Mouse (Mus musculus) retina, postnatal 1 day (tissue): ENCODE results near the gene Rad18.
"Not testable (repeated sequence)": the region's sequence is repeated elsewhere in the genome, so short reads cannot be mapped to it uniquely, and the experiment has no call there.

Experiments
- DNase-seq: peaks from one replicate; pipeline ENCODE4 v3.0.0-alpha.2; 2012

Gene Rad18

DNA sequence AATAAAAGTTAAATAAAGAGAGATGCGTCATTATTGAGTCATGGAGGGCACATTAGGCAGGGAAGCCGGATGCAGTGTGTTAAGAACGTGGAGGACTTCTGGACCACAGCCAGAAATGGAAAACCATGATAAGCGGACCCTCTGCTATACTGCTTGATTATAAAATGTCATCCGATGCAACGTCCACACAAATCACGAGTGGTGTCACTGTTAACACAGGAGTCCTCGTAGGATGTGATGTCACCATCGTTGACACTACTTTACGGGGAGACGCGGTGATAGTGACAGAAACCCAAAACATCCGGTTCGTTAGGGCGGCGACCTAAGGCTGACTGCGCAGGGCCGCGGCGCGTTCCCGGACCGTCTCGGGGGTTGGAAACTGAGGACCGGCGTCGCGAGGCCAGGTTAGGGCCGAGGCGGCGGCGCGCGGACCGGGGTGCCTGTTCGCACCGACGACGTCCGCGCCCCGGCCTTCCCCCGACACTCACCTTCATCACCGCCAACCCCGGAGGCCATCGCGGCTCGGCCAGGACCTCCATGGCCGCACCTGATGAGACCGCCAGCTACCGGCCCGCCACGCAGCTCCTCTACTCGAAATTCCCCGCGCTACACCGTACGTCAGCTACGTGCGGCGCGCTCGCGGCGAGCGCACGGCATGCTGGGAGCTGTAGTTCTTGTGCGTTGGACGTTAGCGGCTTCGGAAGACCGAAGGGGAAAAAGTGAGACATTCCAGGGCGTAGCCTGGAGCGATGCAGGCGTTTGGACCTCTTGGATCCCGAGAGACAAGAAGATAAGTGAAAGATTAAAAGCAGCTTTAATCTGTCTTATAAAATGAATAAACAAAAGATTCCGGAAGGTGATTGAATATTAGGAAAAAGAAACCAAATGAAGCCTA, at the start of gene Rad18:
TSS of gene Rad18 (minus strand) at position 631 of the 895 bp plus-strand sequence.
- peak; percentile 92 for DNase-seq

DNA sequence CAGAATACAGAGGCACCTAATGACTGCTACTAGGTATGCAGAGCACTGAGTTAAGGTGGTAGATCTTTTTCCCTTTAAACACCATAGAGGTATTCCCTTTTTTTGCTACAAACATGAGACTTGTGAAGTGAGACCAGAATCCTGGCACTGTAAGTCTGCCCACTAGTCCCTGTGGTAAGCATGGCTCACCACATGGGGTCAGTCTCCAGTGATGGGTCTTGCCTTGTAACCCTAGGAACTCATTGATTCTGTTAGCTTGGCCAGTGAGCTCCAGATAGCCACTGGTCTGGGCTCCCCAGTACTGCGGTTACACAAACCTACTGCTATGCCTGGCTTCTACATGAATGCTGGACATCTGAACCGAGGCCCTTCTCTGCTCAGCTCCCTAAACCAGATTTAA, 45.8 kb upstream of the Rad18 start:
- DNase-seq, result peak; percentile 30

DNA sequence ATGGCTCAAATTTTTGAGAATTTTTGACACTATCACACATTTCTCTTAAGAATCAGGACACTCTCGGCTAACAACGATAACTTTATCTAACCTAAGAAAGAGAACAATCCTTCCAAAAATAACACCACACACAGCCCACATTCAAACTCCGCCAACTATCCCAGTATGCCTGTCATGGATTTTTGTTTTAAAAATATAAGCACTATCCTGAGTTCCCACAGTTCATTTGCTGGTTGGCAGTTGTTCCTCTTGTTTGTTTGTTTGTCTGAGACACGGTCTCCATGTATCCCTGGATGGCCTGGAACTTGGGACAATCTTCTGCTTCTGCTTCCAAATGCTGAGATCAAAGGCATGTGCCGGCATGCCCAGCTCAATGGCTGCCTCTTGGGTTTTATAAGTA, 45.3 kb upstream of the Rad18 start:
- DNase-seq, result no peak

DNA sequence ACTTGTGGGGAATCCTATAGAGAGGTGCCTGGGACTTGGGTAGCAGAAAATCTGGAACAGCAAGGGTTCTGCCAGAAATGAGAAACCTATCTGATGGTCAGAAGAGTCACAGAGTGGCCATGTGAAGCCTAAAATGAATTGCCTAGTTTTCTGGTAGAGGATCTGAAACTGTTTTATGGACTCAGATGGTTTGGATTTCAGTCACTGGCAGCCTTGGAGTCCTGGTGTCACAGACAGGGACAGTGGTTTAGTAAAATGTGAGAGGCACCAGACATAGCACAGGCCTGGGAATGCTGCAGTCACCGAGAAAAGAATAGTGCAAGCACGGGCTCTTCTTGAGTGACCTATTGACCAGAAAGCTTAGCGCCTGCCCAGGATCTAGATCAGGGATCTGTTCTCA, 43.1 kb upstream of the Rad18 start:
- no peak for DNase-seq

DNA sequence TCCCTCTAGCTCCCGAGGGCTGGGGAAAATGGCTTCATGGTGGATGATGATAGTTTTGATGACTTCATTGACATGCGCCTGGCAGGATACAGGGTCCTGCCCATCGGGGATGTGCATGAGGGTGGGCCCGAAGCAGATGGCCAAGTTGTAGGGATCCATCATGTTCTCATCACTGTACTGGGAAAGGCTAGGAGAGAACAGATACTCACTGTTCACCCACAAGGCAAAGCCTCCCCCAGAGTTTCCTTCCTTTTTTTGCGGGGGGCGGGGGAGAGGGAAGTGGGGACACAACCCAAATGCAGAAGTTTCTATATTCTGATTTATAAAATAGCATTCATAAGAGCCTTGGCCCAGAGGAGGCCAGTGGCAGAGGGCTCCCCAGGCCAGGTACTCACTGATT, 42.4 kb upstream of the Rad18 start:
- no peak for DNase-seq

DNA sequence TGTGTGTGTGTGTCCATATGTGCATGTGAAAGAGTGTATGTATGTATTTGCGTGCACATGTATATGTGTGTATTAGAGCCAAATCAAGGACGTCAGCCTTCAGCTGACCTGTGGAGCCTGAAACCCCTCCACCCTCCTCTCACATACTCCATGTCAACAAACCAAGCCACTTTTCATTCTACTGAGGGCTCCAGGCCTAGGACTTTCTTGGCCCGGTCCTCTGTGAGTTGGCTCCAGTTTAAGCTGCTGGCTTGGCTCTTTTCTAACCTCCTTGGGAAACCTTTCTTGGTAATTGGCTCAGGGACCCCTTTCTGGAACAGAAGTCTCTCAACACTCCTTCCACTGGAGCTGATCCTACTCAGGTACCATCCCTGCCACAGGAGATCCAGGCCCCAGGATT, 40.0 kb upstream of the Rad18 start:
- DNase-seq, result no peak

DNA sequence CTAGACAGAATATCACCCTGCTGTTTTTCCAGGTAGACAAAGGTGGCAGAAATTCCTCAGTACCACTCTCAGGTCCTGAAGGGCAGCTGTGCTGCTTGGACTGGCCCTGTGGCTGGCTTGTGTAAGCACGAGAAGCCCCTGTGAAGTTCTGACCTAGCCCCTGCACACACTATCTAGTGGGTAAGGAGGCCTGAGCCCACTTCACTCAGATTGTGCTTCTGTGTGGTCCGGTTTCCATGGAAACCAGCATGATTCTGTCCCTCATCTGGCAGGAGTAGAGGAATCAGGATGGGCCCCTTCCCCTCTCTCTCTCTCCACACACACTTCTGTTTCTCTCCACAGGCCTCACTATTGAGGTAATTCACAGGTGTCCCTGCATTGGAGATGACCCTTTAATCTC, 38.6 kb upstream of the Rad18 start:
- no peak for DNase-seq

DNA sequence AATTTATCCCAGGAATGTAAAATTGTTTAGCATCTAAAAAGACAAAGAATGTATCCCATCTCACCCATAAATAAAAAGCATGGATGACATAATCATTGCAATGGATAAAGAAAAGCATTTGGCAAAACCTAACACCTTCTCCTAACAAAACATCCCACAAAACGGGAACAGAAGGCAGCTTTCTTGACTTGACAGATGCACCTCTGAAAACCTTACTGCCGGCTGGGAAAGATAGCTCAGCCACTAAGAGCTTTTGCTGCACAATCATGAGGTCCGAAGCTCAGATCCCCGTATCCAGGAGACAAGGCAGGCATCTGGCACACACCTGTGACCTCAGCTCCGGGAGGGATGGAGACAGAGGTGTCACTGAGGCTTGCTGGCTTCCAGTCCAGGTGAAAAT, 37.5 kb upstream of the Rad18 start:
- no peak for DNase-seq

DNA sequence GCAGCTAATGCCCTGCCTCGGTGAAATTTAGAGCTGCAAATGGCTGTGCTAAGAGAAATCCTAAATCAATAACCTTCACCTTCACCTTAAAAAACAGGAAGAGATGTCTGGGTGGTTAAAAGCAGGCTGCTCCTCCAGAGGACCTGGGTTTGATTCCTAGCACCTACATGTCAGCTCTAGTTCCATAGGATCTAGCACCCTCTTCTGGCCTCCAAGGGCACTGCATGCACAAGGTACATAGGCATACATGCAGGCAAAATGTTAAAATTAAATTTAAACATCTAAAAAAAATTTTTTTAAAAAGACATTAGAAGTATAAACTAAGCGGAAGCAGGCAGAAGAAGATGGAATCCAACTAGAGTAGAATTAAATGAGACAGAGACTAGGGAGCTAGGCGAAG, 35.9 kb upstream of the Rad18 start:
- no peak for DNase-seq

DNA sequence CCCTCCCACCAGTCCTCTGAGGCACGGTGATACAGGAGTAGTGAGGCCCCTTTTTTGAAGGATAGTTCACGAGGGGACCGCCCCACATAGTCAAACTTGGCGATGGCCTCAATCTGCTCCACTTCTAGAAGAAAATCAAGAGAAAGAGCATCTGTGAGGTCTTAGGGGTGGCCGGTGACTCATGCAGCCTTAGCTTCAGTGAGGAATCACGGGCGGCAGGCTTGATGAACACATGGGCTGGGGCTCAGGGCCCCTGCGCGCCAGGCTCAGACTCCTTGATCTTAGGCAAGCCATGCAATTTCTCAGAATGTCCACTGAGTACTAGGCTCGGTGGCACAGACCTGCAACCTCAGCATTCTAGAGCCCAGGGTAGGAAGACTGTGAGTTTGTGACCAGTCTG, 34.9 kb upstream of the Rad18 start:
- no peak for DNase-seq

DNA sequence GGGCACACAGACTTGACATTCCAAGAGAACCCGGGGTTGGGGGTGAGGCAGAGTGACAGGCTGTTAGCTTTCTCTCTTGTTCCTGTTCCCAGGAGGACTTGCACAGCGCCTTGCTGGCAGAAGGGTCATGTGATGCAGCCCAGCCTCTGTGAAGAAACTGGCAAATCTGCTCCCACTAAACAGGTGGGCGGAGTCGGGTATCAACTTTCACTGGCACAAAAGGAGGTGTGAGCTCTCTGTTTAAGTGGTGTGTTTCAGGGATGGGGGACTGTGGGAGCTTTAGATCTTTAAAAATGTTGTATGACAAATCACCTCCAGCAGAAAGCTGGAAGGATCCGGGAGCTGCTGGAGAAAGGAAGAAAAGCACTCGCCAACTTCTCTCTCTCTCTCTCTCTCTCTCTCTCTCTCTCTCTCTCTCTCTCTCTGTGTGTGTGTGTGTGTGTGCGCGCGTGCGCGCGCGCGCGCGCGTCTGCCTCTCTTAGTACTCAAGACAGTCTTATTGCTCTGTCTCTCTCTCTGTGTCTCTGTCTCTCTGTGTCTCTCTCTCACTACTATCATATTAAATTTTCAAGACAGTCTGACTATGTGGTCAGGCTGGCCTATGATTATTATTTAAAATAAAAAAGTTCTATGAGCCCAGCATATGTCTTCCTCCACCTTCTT, 32.4 kb upstream of the Rad18 start:
- peak; percentile 68 for DNase-seq

DNA sequence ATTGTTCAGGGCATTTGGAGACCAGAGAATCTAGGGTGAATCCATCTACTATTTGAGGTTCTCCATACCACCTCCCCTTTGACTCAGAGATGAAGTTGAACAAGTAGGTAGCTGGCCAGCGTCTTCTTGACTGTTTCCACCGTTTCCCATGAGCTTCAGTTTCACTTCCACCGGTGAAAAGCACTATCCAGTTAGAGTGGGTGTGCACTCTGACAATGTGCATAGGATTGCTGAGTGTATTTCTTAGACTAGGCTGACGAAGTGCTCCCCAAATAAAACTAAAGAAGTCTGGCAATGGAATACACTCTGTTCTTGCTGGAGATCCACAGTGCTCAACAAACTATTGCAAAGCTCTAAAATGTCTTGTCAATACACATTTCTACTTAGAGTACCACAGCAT, 29.0 kb upstream of the Rad18 start:
- DNase-seq, result no peak

DNA sequence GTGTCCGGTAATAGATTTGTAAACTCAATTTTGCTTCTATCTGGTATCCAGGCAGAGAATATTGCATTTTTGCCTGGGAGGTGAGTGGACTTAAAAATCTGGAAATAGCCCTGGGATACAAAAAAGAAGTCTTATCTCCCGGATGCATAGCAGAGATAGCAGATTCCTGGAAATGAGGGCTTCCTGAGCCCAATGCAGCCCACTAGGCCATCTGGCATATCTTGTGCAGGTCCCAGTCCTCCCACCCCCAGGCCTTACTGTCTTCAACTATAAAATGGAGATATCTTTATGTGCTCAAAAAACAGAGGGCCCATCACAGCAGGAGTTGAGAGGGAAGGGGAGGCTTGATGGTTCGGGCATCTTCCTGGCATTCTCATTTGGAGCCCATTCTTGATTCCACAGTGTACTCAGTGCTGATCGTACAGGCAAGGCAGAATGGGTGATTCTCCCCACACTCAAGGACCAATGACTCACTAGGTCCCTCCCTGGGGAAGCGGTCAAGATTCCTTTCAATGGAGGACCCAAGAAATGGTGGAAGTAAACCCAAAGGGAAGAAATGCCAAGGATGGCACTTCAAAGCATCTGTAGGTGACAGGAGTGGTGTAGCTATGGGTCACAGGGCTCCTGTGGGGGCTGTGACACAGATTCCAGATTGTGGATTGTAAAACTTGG, 24.1 kb upstream of the Rad18 start:
- DNase-seq, result no peak

DNA sequence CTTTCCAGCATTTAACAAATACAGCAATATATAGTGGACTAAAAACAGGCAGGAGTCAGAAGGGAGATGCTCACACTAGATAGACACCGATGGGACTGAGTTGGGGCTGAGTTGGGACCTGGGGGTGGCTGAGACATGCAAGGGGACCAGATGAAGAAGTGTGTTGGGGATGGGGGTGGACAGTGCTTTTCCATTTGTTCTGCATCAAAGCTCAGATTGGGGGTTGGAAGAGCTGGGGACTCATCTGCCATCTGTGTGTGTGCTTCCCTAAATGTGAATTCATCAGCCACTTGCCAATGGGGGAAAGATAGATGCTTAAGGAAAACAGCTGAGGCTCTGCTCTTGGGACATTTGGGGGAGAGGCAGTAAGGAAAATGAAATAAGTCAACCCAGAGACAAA, 23.5 kb upstream of the Rad18 start:
- no peak for DNase-seq

DNA sequence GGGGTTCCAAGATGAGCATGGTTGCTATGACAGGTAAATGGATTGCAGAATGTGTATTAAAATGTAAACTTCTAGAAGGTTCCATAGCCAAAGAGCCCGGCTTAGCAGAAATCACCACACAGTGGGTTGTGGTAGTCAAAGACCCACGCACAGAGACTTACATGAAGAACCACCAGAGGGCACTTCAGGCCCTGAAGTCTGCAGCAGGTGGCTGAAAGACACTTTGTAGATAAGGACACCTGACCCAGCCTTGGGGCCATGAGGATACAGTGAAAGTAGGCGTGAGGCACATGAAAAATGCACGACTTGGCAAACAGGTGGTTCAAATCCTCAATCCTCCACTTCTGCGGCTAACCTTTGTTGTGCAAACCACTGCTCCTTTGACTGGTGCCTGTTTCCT, 20.7 kb upstream of the Rad18 start:
- peak; percentile 63 for DNase-seq

DNA sequence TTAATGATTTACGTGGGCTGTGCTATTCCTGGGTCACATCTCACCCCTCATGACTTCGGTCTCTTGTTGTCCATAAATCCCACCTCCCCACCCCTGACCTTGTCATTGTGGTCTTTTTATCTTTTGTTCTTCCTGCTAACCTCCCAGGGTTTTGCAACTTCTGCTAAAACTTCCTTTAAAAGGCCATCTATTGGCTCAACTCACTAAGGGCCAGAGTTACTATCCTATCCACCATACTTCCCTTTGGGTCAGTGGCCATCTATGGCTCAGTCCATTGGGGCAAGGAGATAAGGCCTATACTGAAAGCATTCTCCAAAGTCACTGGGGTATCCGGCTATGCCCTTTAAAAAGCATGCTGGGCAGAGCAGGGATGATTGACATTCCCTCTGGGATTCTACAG, 17.5 kb upstream of the Rad18 start:
- no peak for DNase-seq

DNA sequence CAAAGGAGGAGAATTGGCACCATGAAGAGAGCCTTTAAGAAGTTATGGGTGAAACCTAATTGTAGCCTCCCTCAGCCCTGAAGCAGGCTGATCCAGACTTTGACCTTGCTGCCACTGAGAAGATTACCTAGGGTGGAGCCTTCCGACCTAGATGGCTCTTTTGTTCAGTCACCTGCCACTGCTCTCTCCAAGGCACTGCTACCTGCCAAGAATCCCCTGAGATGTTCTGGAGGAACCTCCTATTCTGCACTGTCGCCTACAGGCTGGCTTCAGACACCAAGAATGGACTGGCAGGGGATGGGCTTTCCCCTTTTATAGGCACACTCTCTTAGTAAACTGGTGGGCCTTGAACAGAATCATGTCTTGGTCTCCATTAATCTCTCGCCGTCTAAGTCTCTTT, 5.8 kb upstream of the Rad18 start:
- not testable (repeated sequence) for DNase-seq

DNA sequence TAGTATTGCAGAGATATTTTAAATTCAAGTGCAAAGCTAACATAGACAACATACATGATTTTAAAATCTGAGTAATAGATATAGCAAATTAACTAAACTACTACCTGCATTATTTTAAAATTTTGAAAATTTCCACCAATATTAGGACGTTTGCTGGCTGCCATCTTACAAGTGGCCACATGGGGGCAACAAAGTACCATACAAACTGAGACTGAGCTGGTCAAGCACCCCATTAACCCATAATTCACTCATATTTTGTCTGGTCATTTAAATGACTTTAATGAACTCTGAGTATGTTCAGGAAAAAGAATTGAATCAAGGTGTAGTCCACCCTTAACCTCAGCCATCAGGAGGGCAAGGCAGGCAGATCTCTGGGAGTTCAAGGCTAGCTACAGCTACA, 3.9 kb upstream of the Rad18 start:
- peak; percentile 61 for DNase-seq

DNA sequence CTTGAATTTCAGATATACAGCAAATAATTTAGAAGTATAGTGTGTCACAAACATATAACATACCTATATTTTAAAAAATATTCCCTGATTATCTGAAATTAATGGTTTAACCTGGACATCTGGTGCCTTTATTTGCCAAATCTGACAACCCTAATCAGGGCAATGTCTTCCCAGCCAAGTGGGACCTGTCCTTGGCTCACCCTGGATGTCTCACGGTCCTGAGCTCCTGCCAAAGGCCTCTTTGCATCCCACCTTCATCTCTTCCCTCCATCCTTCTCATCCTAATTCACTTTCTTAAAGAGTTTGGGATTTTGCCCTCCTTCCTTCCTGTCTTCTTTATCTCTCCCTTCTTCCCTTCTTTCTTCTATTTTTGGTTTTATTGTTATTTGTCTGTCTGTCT, 2.6 kb upstream of the Rad18 start:
- DNase-seq, result no peak

DNA sequence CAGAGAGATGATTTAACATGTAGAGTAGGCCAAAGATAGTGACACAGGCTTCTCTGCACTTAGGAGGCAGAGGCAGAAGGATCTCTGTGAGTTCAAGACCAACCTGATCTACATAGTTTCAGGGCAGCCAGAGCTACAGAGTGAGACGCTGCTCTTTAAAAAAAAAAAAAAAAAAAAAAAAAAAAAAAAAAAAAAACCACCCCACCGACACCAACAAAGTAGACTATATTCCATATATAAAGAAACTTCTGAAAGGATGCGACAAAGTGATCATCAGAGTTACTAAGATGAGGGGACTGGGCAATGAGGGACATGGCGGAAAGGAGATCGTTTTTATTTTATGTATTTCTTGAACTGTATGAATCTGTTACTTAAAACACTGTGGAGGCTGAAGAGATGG, 2.0 kb downstream of the Rad18 start:
- no peak for DNase-seq

DNA sequence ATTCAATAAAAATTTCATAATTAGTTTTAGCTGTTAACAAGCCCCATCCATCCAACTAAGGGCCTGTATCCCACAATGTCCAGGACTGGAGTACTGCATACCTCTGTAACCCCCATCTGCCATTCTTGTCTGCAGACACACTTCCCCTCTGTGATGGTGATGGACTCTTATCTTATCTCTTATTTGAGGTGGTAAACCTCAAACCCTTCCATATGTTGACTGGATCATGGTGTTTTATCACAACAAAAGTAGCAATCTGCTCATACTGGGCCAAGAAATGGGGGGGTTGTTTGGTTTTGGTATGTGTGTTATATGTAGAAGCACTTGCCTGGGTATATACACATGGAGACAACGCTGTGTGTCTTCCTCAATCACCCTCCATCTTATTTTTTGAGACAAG, 5.0 kb downstream of the Rad18 start:
- no peak for DNase-seq

DNA sequence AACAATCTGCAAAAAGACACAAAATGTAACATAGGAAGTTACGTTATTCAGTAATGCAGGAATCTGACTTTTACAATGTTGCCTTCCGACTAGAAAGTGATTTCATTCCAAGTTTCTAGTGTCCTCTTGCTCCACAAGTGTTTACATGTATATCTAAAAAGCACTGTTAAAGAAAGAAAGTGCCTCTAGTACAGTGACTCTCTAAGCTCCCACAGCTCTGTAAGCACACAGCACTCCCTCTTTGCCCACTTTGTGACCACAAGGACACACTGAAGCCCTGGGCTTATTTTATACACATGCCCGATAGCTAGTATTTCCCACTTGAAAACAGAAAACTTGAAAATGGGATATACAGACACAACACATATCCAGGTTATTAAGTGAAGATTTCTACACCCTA, 8.5 kb downstream of the Rad18 start:
- no peak for DNase-seq

DNA sequence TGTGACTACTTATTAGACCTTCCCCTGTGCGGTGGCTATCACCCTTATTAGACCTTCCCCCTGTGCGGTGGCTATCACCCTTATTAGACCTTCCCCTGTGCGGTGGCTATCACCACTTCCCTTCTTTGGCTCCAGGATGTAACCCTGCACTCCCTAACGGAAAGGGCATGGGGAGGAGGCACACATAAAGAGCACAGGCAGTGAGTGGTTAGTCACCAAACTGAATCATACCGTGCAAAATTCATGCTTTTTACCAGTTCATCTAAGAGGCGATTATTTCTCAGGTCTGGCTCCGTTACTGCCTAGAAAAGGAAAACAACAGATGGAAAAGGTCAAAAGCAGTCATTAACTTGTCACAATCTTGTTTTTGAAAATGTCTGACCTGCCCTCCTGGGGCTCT, 10.0 kb downstream of the Rad18 start:
- no peak for DNase-seq

DNA sequence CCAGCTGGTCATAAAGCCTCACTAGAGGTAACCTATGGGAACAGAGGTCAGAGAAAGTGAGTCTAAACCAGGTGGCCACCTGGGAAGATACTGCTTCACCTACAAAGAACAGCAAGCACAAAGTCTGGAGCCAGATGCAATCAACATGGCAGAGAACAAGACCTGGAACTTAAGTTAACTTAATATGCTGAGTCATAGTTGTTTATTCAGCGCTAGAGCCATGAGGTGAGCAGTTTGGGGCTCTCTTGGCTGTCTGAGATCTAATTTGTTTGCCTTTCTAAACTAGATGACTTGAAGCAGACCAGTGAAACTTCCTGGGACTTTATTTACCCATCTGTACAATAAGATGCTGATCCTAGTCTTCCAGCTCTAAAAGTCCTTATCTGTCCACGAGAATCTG, 12.4 kb downstream of the Rad18 start:
- DNase-seq, result no peak
